Mouse (Mus musculus): ENCODE data around the gene Vmn1r152. TPM values are rescaled to one million over a fixed set of nuclear protein-coding genes. Genes with fewer than 3 reads are reported as not detected.

Gene Vmn1r152
- polyA plus RNA-seq (2014; fragmentation: Illumina TruSeq; extraction: RNeasy Lipid Tissue Mini Kit (QIAGEN cat#74804); ENCODE audit: low read depth, low replicate concordance): not detected

GRCm38 (mm10) chr7:22522667-22523066 lies at the start of gene Vmn1r152:
Gene Vmn1r152, plus strand, starts transcription at chr7:22522967.

GRCm38 (mm10) chr7:22499578-22499977 lies 23.2 kb upstream of the Vmn1r152 start, which contains the start of gene Vmn1r151:
Gene Vmn1r151, minus strand, starts transcription at chr7:22499678.

GRCm38 (mm10) chr7:22534787-22535186 lies 12.0 kb downstream of the Vmn1r152 start, which contains the start of gene Gm8677:
Gene Gm8677, minus strand, starts transcription at chr7:22534887.

GRCm38 (mm10) chr7:22565243-22565642 lies 42.5 kb downstream of the Vmn1r152 start, which contains the start of gene Gm4201:
Gene Gm4201, minus strand, starts transcription at chr7:22565343.

Other genes with a start within 250 kb of the Vmn1r152 start
- gene Gm4187, start 193.2 kb upstream of the Vmn1r152 start, polyA plus RNA-seq (2014; fragmentation: Illumina TruSeq; extraction: RNeasy Lipid Tissue Mini Kit (QIAGEN cat#74804); ENCODE audit: low read depth, low replicate concordance): not detected
- gene Gm8660, start 151.9 kb upstream of the Vmn1r152 start, polyA plus RNA-seq (2014; fragmentation: Illumina TruSeq; extraction: RNeasy Lipid Tissue Mini Kit (QIAGEN cat#74804); ENCODE audit: low read depth, low replicate concordance): not detected
- not detected for gene Vmn1r148, start 109.4 kb upstream of the Vmn1r152 start, polyA plus RNA-seq (2014; fragmentation: Illumina TruSeq; extraction: RNeasy Lipid Tissue Mini Kit (QIAGEN cat#74804); ENCODE audit: low read depth, low replicate concordance)
- not detected for gene Vmn1r149, start 84.7 kb upstream of the Vmn1r152 start, polyA plus RNA-seq (2014; fragmentation: Illumina TruSeq; extraction: RNeasy Lipid Tissue Mini Kit (QIAGEN cat#74804); ENCODE audit: low read depth, low replicate concordance)
- not detected for gene Gm10665, start 58.9 kb upstream of the Vmn1r152 start, polyA plus RNA-seq (2014; fragmentation: Illumina TruSeq; extraction: RNeasy Lipid Tissue Mini Kit (QIAGEN cat#74804); ENCODE audit: low read depth, low replicate concordance)
- gene Vmn1r151, start 23.3 kb upstream of the Vmn1r152 start, polyA plus RNA-seq (2014; fragmentation: Illumina TruSeq; extraction: RNeasy Lipid Tissue Mini Kit (QIAGEN cat#74804); ENCODE audit: low read depth, low replicate concordance): not detected
- not detected for gene Gm8677, start 11.9 kb downstream of the Vmn1r152 start, polyA plus RNA-seq (2014; fragmentation: Illumina TruSeq; extraction: RNeasy Lipid Tissue Mini Kit (QIAGEN cat#74804); ENCODE audit: low read depth, low replicate concordance)
- not detected for gene Gm4201, start 42.4 kb downstream of the Vmn1r152 start, polyA plus RNA-seq (2014; fragmentation: Illumina TruSeq; extraction: RNeasy Lipid Tissue Mini Kit (QIAGEN cat#74804); ENCODE audit: low read depth, low replicate concordance)
- not detected for gene Gm4565, start 65.2 kb downstream of the Vmn1r152 start, polyA plus RNA-seq (2014; fragmentation: Illumina TruSeq; extraction: RNeasy Lipid Tissue Mini Kit (QIAGEN cat#74804); ENCODE audit: low read depth, low replicate concordance)
- gene Vmn1r155, start 135.1 kb downstream of the Vmn1r152 start, polyA plus RNA-seq (2014; fragmentation: Illumina TruSeq; extraction: RNeasy Lipid Tissue Mini Kit (QIAGEN cat#74804); ENCODE audit: low read depth, low replicate concordance): not detected
- gene Gm8693, start 169.3 kb downstream of the Vmn1r152 start, polyA plus RNA-seq (2014; fragmentation: Illumina TruSeq; extraction: RNeasy Lipid Tissue Mini Kit (QIAGEN cat#74804); ENCODE audit: low read depth, low replicate concordance): not detected
- gene Gm4567, start 196.7 kb downstream of the Vmn1r152 start, polyA plus RNA-seq (2014; fragmentation: Illumina TruSeq; extraction: RNeasy Lipid Tissue Mini Kit (QIAGEN cat#74804); ENCODE audit: low read depth, low replicate concordance): not detected
- not detected for gene Vmn1r157, start 238.7 kb downstream of the Vmn1r152 start, polyA plus RNA-seq (2014; fragmentation: Illumina TruSeq; extraction: RNeasy Lipid Tissue Mini Kit (QIAGEN cat#74804); ENCODE audit: low read depth, low replicate concordance)

All from adrenal gland, adult 10 weeks (tissue).